Mouse (Mus musculus): ENCODE data around the gene Lsamp. TPM values are rescaled to one million over a fixed set of nuclear protein-coding genes. Genes with fewer than 3 reads are reported as not detected.
A peak's percentile ranks its signal among the peaks of the same experiment; 100 is the strongest.

Lsamp gene
- total and polyA plus RNA-seq, 3 experiments: 0.97 to 2.3 (median 1.1) TPM

- Histone ChIP-seq H3K27me3 (ENCODE audit: control insufficient read depth, insufficient read depth, low read length) (no peaks in the 10 kb centered on the region), H3K79me2 (replicated peaks; ENCODE audit: control insufficient read depth, insufficient read depth, low read length) (no peaks in the 10 kb centered on the region), H3K36me3 (ENCODE audit: control insufficient read depth, insufficient read depth, low read length) (no peaks in the 10 kb centered on the region), H3K9ac (ENCODE audit: low read depth, low read length) (no peak overlapping the region), H3K4me3 (no peak overlapping the region), H3K27ac (no peak overlapping the region), H3K4me1 (ENCODE audit: control insufficient read depth, insufficient read depth, low read length) (no peaks in the 10 kb centered on the region)
- DNase-seq: no peak
- no peak for TF ChIP-seq EP300 (IDR thresholded peaks at IDR 0.05; ENCODE audit: insufficient read depth, low read depth, low read length)
- TF ChIP-seq CTCF (IDR thresholded peaks at IDR 0.05): peak; percentile 94
- TF ChIP-seq POLR2A (IDR thresholded peaks at IDR 0.05; ENCODE audit: insufficient read depth, low read depth, low read length): no peak
- intact Hi-C loops (cut with DNase I): loop anchor here (1.0 to 5.0 kb wide), 3 partner anchors 143 to 578 kb away; no protein-coding TSS in a partner anchor
- 49% methylated on average over 6 of the region's 6 CpGs for WGBS
Measured at GRCm38 (mm10) chr16:41835745-41836144, 1851.6 kb downstream of the Lsamp start.

GRCm38 (mm10) chr16:41839751-41840404 is 1855.7 kb downstream of the Lsamp start:
- no peaks in the 10 kb centered on the region for H3K36me3 ChIP-seq (ENCODE audit: control insufficient read depth, insufficient read depth, low read length)
- H3K27me3 ChIP-seq (ENCODE audit: control insufficient read depth, insufficient read depth, low read length): no peaks in the 10 kb centered on the region
- no peak overlapping the region for H3K9ac ChIP-seq (ENCODE audit: low read depth, low read length)
- 69% methylated on average over 2 of the region's 2 CpGs for WGBS
- H3K79me2 ChIP-seq (replicated peaks; ENCODE audit: control insufficient read depth, insufficient read depth, low read length): no peaks in the 10 kb centered on the region
- no peak for TF ChIP-seq CTCF (IDR thresholded peaks at IDR 0.05)
- no peak for TF ChIP-seq POLR2A (IDR thresholded peaks at IDR 0.05; ENCODE audit: insufficient read depth, low read depth, low read length)
- no peak for TF ChIP-seq EP300 (IDR thresholded peaks at IDR 0.05; ENCODE audit: insufficient read depth, low read depth, low read length)
- H3K4me1 ChIP-seq (ENCODE audit: control insufficient read depth, insufficient read depth, low read length): no peaks in the 10 kb centered on the region
- no peak overlapping the region for H3K4me3 ChIP-seq
- intact Hi-C loops (cut with DNase I): loop anchor here (5.0 kb wide), 2 partner anchors 318 to 583 kb away; no protein-coding TSS in a partner anchor
- H3K27ac ChIP-seq: no peak overlapping the region
- DNase-seq: no peak

- intact Hi-C loops (cut with DNase I): no loop called here
- Histone ChIP-seq H3K36me3 (ENCODE audit: control insufficient read depth, insufficient read depth, low read length) (no peaks in the 10 kb centered on the region), H3K27me3 (ENCODE audit: control insufficient read depth, insufficient read depth, low read length) (no peaks in the 10 kb centered on the region), H3K9ac (ENCODE audit: low read depth, low read length) (no peak overlapping the region), H3K4me3 (no peak overlapping the region), H3K27ac (no peak overlapping the region), H3K79me2 (replicated peaks; ENCODE audit: control insufficient read depth, insufficient read depth, low read length) (no peaks in the 10 kb centered on the region), H3K4me1 (ENCODE audit: control insufficient read depth, insufficient read depth, low read length) (no peaks in the 10 kb centered on the region)
- no peak for TF ChIP-seq CTCF (IDR thresholded peaks at IDR 0.05)
- no peak for TF ChIP-seq EP300 (IDR thresholded peaks at IDR 0.05; ENCODE audit: insufficient read depth, low read depth, low read length)
- TF ChIP-seq POLR2A (IDR thresholded peaks at IDR 0.05; ENCODE audit: insufficient read depth, low read depth, low read length): no peak
- 65% methylated on average over 6 of the region's 6 CpGs for WGBS
- no peak for DNase-seq
Measured at GRCm38 (mm10) chr16:41846903-41847302, 1862.7 kb downstream of the Lsamp start.

- Histone ChIP-seq H3K79me2 (replicated peaks; ENCODE audit: control insufficient read depth, insufficient read depth, low read length) (no peaks in the 10 kb centered on the region), H3K27me3 (ENCODE audit: control insufficient read depth, insufficient read depth, low read length) (no peaks in the 10 kb centered on the region), H3K4me3 (no peak overlapping the region), H3K36me3 (ENCODE audit: control insufficient read depth, insufficient read depth, low read length) (no peaks in the 10 kb centered on the region), H3K9ac (ENCODE audit: low read depth, low read length) (no peak overlapping the region), H3K4me1 (ENCODE audit: control insufficient read depth, insufficient read depth, low read length) (no peaks in the 10 kb centered on the region), H3K27ac (no peak overlapping the region)
- intact Hi-C loops (cut with DNase I): no loop called here
- TF ChIP-seq POLR2A (IDR thresholded peaks at IDR 0.05; ENCODE audit: insufficient read depth, low read depth, low read length): no peak
- DNase-seq: no peak
- WGBS: 76% methylated on average over 6 of the region's 6 CpGs
Measured at GRCm38 (mm10) chr16:41871917-41872593, 1887.9 kb downstream of the Lsamp start.

GRCm38 (mm10) chr16:41888546-41889165 is 1904.5 kb downstream of the Lsamp start:
- Histone ChIP-seq H3K79me2 (replicated peaks; ENCODE audit: control insufficient read depth, insufficient read depth, low read length) (no peaks in the 10 kb centered on the region), H3K4me3 (no peak overlapping the region), H3K36me3 (ENCODE audit: control insufficient read depth, insufficient read depth, low read length) (no peaks in the 10 kb centered on the region), H3K9ac (ENCODE audit: low read depth, low read length) (no peak overlapping the region), H3K27me3 (ENCODE audit: control insufficient read depth, insufficient read depth, low read length) (no peaks in the 10 kb centered on the region), H3K27ac (no peak overlapping the region), H3K4me1 (ENCODE audit: control insufficient read depth, insufficient read depth, low read length) (no peaks in the 10 kb centered on the region)
- no peak for DNase-seq
- intact Hi-C loops (cut with DNase I): no loop called here
- TF ChIP-seq POLR2A (IDR thresholded peaks at IDR 0.05; ENCODE audit: insufficient read depth, low read depth, low read length) (no peak), EP300 (IDR thresholded peaks at IDR 0.05; ENCODE audit: insufficient read depth, low read depth, low read length) (no peak), CTCF (IDR thresholded peaks at IDR 0.05) (no peak)
- WGBS: 89% methylated on average over 16 of the region's 16 CpGs

GRCm38 (mm10) chr16:41900783-41901182 is 1916.6 kb downstream of the Lsamp start:
- TF ChIP-seq EP300 (IDR thresholded peaks at IDR 0.05; ENCODE audit: insufficient read depth, low read depth, low read length) (no peak), POLR2A (IDR thresholded peaks at IDR 0.05; ENCODE audit: insufficient read depth, low read depth, low read length) (no peak), CTCF (IDR thresholded peaks at IDR 0.05) (no peak)
- no peak for DNase-seq
- Histone ChIP-seq H3K79me2 (replicated peaks; ENCODE audit: control insufficient read depth, insufficient read depth, low read length) (no peaks in the 10 kb centered on the region), H3K4me1 (ENCODE audit: control insufficient read depth, insufficient read depth, low read length) (no peaks in the 10 kb centered on the region), H3K9ac (ENCODE audit: low read depth, low read length) (no peak overlapping the region), H3K27ac (no peak overlapping the region), H3K27me3 (ENCODE audit: control insufficient read depth, insufficient read depth, low read length) (no peaks in the 10 kb centered on the region), H3K4me3 (no peak overlapping the region), H3K36me3 (ENCODE audit: control insufficient read depth, insufficient read depth, low read length) (no peaks in the 10 kb centered on the region)
- 47% methylated on average over 2 of the region's 2 CpGs for WGBS
- intact Hi-C loops (cut with DNase I): no loop called here
